Mouse (Mus musculus) hindbrain, embryonic 11.5 days (tissue): ENCODE measurements around the gene Epb41l2. TPM values are rescaled to one million over a fixed set of nuclear protein-coding genes. Genes with fewer than 3 reads are reported as not detected.

Experiments used
- ATAC-seq: fragments of 200-750 bp; cut with Nextera tagmentation; 2 replicates; pipeline ENCODE4 v1.8.0; 2017; ENCODE audit warnings: mild to moderate bottlenecking, moderate TSS enrichment, moderate library complexity; ENCODE audit not compliant: low FRiP score
- DNase-seq: peaks from one replicate; pipeline ENCODE4 v3.0.0-alpha.2; 2015; ENCODE audit warnings: low spot score
- H3K27ac ChIP-seq: fragments of 300-500 bp; sonication (generic); 2 replicates; pipeline ENCODE4 v1.5.1; 2014; ENCODE audit warnings: mild to moderate bottlenecking, low read depth, low read length
- H3K27me3 ChIP-seq: fragments of 300-500 bp; sonication (generic); 2 replicates; pipeline ENCODE4 v1.6.1; 2014; ENCODE audit warnings: mild to moderate bottlenecking, low read length, moderate library complexity, mixed read lengths; ENCODE audit not compliant: control insufficient read depth, insufficient read depth
- H3K36me3 ChIP-seq: fragments of 300-500 bp; sonication (generic); 2 replicates; pipeline ENCODE4 v1.6.1; 2014; ENCODE audit warnings: mild to moderate bottlenecking, low read length, moderate library complexity, mixed read lengths; ENCODE audit not compliant: control insufficient read depth, insufficient read depth
- H3K4me1 ChIP-seq: fragments of 300-500 bp; sonication (generic); replicated peaks from 2 replicates; pipeline ENCODE4 v1.6.1; 2014; ENCODE audit warnings: low read length, mixed read lengths; ENCODE audit not compliant: control insufficient read depth, insufficient read depth
- H3K4me2 ChIP-seq: fragments of 300-500 bp; sonication (generic); replicated peaks from 2 replicates; pipeline ENCODE4 v1.6.1; 2014; ENCODE audit warnings: mild to moderate bottlenecking, low read depth, low read length
- H3K4me3 ChIP-seq: fragments of 300-500 bp; sonication (generic); 2 replicates; pipeline ENCODE4 v1.5.1; 2014; ENCODE audit warnings: low read depth, low read length
- H3K9ac ChIP-seq: fragments of 300-500 bp; sonication (generic); 2 replicates; pipeline ENCODE4 v1.6.1; 2014; ENCODE audit warnings: low read depth, low read length
- H3K9me3 ChIP-seq: fragments of 300-500 bp; sonication (generic); 2 replicates; pipeline ENCODE4 v1.6.1; 2016; ENCODE audit warnings: low read length; ENCODE audit not compliant: control insufficient read depth
- WGBS: fragments of 180-500 bp; shearing (Covaris S2); extraction: QIAGEN DNeasy Blood & Tissue Kit; methylation state at CpG from one replicate; pipeline ENCODE4 v1.1.7; 2014; 5-methylcytosine and 5-hydroxymethylcytosine counted together
- polyA plus RNA-seq: library from polyadenylated mRNA; unstranded; fragments of >200 nt; fragmentation: Nextera tagmentation; extraction: Ambion mirVana; gene quantifications from 2 replicates; pipeline ENCODE4 v1.2.1, GENCODE M21; 2014

Gene Epb41l2
- 42.4 and 47.1 TPM in 2 replicates for polyA plus RNA-seq

DNA sequence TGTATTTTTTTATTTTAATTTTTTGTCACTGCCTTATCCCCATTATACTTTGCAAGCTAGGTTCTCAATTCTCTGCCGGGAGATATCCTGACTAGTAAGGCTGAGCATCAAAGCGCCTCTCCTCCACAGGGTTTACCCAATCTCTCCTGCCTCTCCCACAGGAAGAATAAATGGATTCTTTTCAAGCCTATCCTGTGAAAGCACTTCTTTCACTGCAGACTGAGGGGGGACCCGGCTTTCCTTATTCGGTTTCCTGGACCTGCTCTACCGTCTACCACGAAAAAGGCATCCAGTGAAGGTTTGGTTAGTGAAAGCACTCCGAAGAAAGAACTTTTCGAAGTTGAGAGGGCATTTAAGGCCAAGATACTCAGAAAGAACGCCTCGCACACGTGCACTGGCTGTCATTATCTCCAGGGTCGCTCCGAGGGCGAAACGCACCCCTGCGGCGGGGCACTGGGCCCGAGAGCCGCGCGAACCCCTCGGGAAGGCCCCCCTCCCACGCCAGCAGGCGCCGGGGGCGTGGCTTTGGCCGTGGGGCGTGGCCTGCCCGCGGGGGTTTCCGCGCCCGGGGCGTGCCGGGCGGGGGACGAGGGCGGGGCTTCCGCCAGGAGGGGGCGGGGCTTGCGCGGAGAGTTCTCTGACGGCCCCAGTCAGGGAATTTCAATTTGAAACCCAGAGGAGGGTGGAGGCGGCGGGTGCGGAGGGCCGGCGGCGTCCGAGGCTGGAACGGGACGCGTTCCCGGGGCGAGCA, at the start of gene Epb41l2:
Gene Epb41l2, plus strand, starts transcription at position 591 of the 751 bp plus-strand sequence.
- Histone ChIP-seq H3K4me2 (peak within 1 kb of the TSS; percentile 79), H3K27ac (peak within 1 kb of the TSS; percentile 65; the same call in 1 of the 2 replicates), H3K4me3 (peak within 1 kb of the TSS; percentile 83), H3K4me1 (no peaks in the 10 kb centered on the region), H3K9ac (peak within 1 kb of the TSS; percentile 71), H3K27me3 (no peaks in the 10 kb centered on the region), H3K36me3 (no peaks in the 10 kb centered on the region), H3K9me3 (no peaks in the 10 kb centered on the region)
- DNase-seq (peak; percentile 88), ATAC-seq (peak; percentile 94)
- WGBS: under 1% methylated on average over 40 of the region's 55 CpGs

DNA sequence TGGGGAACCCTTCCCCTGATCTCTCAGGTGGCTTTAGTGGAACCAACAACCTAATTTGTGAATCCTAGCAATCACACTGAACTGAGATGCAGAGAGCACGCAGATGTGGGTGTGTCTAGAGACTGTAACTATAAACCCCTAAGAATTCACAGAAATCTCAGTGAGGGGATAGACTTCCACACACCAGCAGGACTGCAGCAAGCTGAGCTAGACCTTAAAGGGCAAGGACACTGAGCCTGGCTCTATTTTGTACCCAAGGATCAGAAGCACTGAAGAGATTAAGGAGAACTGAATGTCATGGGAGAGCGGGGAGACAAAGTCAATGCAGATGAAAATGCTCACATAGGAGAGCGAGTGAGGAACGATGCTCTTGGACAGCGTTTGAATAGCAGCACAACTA, 49.6 kb upstream of the Epb41l2 start:
- Histone ChIP-seq H3K27ac (no peak overlapping the region), H3K36me3 (no peaks in the 10 kb centered on the region), H3K4me3 (no peak overlapping the region), H3K4me1 (no peaks in the 10 kb centered on the region; the same call in 1 of the 2 replicates), H3K4me2 (no peak overlapping the region), H3K9me3 (no peaks in the 10 kb centered on the region), H3K27me3 (no peaks in the 10 kb centered on the region), H3K9ac (no peak overlapping the region)
- ATAC-seq: no peak
- DNase-seq: no peak
- WGBS: 88% methylated on average over 5 of the region's 5 CpGs

DNA sequence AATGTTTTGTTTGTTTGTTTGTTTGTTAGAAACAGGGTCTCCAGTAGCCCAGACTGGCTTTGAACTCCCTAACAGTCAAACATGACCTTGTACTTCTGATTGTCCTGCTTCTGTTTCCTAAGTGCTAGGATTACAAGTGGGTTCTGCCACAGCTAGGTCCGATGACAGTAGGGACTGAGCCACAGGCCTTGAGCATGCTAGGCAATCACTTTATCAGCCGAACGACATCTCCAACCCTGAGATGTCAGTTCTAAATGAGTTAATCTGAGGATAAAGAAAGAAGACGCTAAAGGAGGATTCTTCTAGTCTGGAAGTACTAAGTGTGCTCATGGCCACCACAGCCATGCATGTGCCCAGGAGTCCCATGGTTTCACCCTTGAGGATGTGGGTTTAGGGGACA, 48.9 kb upstream of the Epb41l2 start:
- Histone ChIP-seq H3K27ac (no peak overlapping the region), H3K27me3 (no peaks in the 10 kb centered on the region), H3K36me3 (no peaks in the 10 kb centered on the region), H3K4me2 (no peak overlapping the region), H3K4me1 (no peaks in the 10 kb centered on the region; the same call in 1 of the 2 replicates), H3K9me3 (no peaks in the 10 kb centered on the region), H3K4me3 (no peak overlapping the region), H3K9ac (no peak overlapping the region)
- WGBS: 84% methylated on average over 4 of the region's 4 CpGs
- ATAC-seq (no peak), DNase-seq (no peak)

DNA sequence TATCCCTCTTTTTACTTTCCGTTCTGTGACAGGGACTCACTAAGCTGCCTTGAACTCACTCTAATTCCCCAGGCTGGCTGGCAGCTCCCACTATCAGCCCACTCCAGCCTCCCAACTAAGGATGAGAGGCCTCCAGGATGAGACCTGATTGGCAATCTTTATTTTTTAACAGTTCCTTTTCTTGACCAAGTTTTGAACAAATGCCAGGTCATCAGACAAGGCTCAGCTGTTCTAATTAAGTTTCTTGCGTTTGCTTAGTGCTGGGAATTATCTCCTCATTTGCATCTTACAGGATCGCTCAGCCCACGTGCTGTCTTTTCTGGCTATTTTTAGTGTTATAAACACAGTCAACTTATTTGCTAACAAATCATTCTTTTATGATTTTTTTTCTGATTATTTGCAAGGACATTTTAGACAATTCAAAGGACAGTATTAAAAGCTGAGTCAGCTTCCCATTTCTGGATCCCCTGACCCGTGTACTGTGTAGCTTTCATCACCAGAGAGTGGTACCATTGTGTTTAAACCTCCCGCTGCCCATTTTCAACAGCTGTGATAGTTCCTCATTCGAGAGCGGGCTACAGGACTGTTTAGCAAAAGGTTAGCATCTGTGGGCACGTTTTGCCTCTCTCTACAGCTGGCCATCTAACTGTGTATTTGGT, 47.9 kb upstream of the Epb41l2 start:
- no peak overlapping the region for H3K4me2 ChIP-seq

DNA sequence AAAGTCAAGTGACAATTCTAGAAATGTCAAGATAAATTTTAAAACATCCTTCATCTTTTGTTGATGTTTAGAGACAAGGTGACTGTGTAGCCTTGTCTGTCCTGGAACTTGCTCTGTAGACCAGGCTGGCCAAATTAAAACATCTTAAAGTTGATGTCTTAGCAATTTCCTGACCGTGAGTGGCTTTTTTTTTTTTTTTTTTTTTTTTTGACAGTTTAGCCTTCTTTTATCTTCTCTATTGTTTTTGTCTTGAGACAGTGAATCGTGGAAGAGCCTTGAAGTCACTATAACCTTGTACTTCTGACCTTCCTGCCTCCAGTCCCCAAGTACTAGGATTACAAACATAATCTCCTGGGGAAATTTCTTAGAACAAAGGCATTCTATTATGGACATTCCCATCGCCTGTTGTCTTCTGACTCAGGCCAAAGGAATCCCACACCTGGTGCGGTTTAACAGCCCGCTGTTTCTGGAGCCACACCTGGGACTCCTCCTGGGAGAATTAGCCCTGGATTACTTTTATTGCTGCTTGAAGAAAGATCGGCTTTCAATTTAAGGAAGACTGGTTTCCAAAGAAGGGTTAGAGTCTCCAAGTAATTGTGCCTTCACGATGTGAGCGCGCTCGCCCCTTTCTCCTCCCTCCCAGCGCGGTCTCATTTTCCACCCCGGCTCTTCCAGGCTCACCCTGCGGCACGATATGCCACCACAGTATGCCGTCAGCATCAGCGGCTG, 45.6 kb upstream of the Epb41l2 start:
- no peak overlapping the region for H3K27ac ChIP-seq
- H3K9ac ChIP-seq: no peak overlapping the region
- H3K4me3 ChIP-seq: no peak overlapping the region
- H3K9me3 ChIP-seq: no peaks in the 10 kb centered on the region
- WGBS: 12% methylated on average over 17 of the region's 17 CpGs
- ATAC-seq: no peak
- no peaks in the 10 kb centered on the region for H3K27me3 ChIP-seq
- H3K4me2 ChIP-seq: no peak overlapping the region
- H3K4me1 ChIP-seq: no peaks in the 10 kb centered on the region; the same call in 1 of the 2 replicates
- peak; percentile 16 for DNase-seq
- H3K36me3 ChIP-seq: no peaks in the 10 kb centered on the region

More for the DNA sequence above, 47.9 kb upstream of the Epb41l2 start:
- Histone ChIP-seq H3K27me3 (no peaks in the 10 kb centered on the region), H3K27ac (no peak overlapping the region), H3K9ac (no peak overlapping the region), H3K9me3 (no peaks in the 10 kb centered on the region), H3K4me3 (no peak overlapping the region), H3K4me1 (no peaks in the 10 kb centered on the region; the same call in 1 of the 2 replicates), H3K36me3 (no peaks in the 10 kb centered on the region)
- whole genome bisulfite sequencing: 65% methylated on average over 9 of the region's 9 CpGs
- ATAC-seq (no peak), DNase-seq (no peak)

DNA sequence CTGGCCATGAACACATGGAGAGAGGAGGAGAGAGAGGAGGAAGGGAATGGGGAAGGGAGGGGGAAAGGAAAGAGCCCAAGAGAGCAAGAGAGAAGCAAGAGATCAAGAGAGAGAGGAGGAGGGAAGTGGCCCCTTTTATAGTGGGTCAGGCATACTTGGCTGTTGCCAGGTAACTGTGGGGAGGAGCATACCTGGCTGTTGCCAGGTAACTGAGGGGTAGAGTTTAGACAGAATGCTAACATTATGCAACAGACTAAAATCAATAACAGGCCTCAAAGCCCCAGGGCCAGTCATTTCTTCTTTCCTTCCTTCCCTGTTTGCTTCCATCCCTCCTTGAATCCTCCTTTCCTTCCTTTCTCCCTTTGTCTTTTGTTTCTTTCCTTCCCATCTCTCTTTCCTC, 41.9 kb upstream of the Epb41l2 start:
- no peak for ATAC-seq
- Histone ChIP-seq H3K4me2 (no peak overlapping the region), H3K4me1 (no peaks in the 10 kb centered on the region; the same call in 1 of the 2 replicates), H3K27me3 (no peaks in the 10 kb centered on the region), H3K36me3 (no peaks in the 10 kb centered on the region), H3K9me3 (no peaks in the 10 kb centered on the region), H3K9ac (no peak overlapping the region), H3K4me3 (no peak overlapping the region), H3K27ac (no peak overlapping the region)
- DNase-seq: no peak

DNA sequence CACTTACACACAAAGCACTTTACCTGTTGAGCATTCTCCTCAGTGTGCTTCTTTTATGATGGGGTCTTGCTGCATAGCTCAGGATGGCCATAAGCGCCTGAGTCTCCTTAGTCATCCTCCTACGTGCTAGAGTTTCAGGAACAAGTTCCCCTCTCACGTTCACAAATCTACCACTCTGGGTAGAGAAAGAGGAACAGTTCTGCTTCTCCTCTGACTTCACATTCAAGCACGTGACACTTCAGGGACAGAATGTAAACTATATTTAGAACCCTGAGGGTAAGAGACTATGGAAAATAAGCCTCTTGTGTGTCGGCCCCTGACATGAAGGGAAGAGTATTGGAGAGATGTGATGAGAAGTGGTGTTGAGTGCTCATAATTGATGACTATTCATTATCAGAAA, 41.2 kb upstream of the Epb41l2 start:
- DNase-seq (no peak), ATAC-seq (no peak)
- Histone ChIP-seq H3K9me3 (no peaks in the 10 kb centered on the region), H3K9ac (no peak overlapping the region), H3K4me2 (no peak overlapping the region), H3K27me3 (no peaks in the 10 kb centered on the region), H3K27ac (no peak overlapping the region), H3K4me1 (no peaks in the 10 kb centered on the region; the same call in 1 of the 2 replicates), H3K4me3 (no peak overlapping the region), H3K36me3 (no peaks in the 10 kb centered on the region)
- 92% methylated on average over 5 of the region's 5 CpGs for WGBS

DNA sequence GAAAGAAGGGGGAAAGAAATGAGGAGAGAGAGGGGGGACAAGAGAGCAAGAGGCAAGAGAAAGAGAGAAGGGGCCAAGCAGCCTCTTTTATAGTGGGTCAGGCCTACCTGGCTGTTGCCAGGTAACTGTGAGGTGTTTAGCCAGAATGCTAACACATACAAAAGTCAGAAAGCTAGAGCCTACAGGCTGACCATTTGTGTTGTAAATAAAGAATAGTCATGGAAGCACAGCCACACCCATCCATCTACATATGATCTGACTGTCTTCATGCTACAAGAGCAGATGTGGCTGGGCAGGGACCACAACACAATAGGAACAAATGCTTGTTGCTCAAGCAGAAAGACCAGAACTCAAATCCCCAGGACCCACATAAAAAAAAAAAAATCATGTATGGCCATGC, 40.1 kb upstream of the Epb41l2 start:
- no peak overlapping the region for H3K27ac ChIP-seq
- ATAC-seq (no peak), DNase-seq (no peak)
- no peaks in the 10 kb centered on the region for H3K36me3 ChIP-seq
- H3K9me3 ChIP-seq: no peaks in the 10 kb centered on the region
- no peak overlapping the region for H3K4me2 ChIP-seq
- no peak overlapping the region for H3K4me3 ChIP-seq
- H3K27me3 ChIP-seq: no peaks in the 10 kb centered on the region
- no peak overlapping the region for H3K9ac ChIP-seq
- no peaks in the 10 kb centered on the region for H3K4me1 ChIP-seq
